Mouse (Mus musculus) forebrain, embryonic 12.5 days (tissue): ENCODE measurements at regions not wholly inside any gene's neighbourhood (a gene's known extent, or its start where the extent isn't known, plus 50 kb on each side); places are given as distances from the start of the nearest gene placed in this dataset.

Source experiments
- ATAC-seq: fragments of 200-750 bp; cut with Nextera tagmentation; 2 replicates; pipeline ENCODE4 v1.8.0; 2017; ENCODE audit warnings: moderate TSS enrichment; ENCODE audit not compliant: low FRiP score
- H3K27ac ChIP-seq: fragments of 300-500 bp; sonication (generic); 2 replicates; pipeline ENCODE4 v1.5.1; 2016; ENCODE audit warnings: mild to moderate bottlenecking
- H3K27me3 ChIP-seq: fragments of 300-500 bp; sonication (generic); 2 replicates; pipeline ENCODE4 v1.6.1; 2016; ENCODE audit warnings: mild to moderate bottlenecking
- H3K36me3 ChIP-seq: fragments of 300-500 bp; sonication (generic); replicated peaks from 2 replicates; pipeline ENCODE4 v1.6.1; 2016; ENCODE audit warnings: mild to moderate bottlenecking
- H3K4me1 ChIP-seq: fragments of 300-500 bp; sonication (generic); 2 replicates; pipeline ENCODE4 v1.6.1; 2016
- H3K4me2 ChIP-seq: fragments of 300-500 bp; sonication (generic); 2 replicates; pipeline ENCODE4 v1.6.1; 2016; ENCODE audit warnings: mild to moderate bottlenecking, moderate library complexity
- H3K4me3 ChIP-seq: fragments of 300-500 bp; sonication (generic); replicated peaks from 2 replicates; pipeline ENCODE4 v1.5.1; 2016; ENCODE audit warnings: mild to moderate bottlenecking
- H3K9ac ChIP-seq: fragments of 300-500 bp; sonication (generic); 2 replicates; pipeline ENCODE4 v1.6.1; 2016; ENCODE audit warnings: mild to moderate bottlenecking
- H3K9me3 ChIP-seq: fragments of 300-500 bp; sonication (generic); 2 replicates; pipeline ENCODE4 v1.6.1; 2016
- WGBS: fragments of 180-500 bp; shearing (Covaris S2); methylation state at CpG from one replicate; pipeline ENCODE4 v1.1.7; 2016; 5-methylcytosine and 5-hydroxymethylcytosine counted together

GRCm38 (mm10) chr1:129078274-129078673 lies 194.8 kb upstream of the Thsd7b start:
- H3K9ac ChIP-seq = no peak overlapping the region
- no peak overlapping the region for H3K4me2 ChIP-seq
- H3K36me3 ChIP-seq = no peaks in the 10 kb centered on the region
- no peak for ATAC-seq
- H3K27me3 ChIP-seq = no peaks in the 10 kb centered on the region
- H3K4me1 ChIP-seq = no peaks in the 10 kb centered on the region
- H3K27ac ChIP-seq = no peak overlapping the region
- 67% methylated on average over 3 of the region's 3 CpGs for WGBS
- no peaks in the 10 kb centered on the region for H3K9me3 ChIP-seq
- no peak overlapping the region for H3K4me3 ChIP-seq

DNA sequence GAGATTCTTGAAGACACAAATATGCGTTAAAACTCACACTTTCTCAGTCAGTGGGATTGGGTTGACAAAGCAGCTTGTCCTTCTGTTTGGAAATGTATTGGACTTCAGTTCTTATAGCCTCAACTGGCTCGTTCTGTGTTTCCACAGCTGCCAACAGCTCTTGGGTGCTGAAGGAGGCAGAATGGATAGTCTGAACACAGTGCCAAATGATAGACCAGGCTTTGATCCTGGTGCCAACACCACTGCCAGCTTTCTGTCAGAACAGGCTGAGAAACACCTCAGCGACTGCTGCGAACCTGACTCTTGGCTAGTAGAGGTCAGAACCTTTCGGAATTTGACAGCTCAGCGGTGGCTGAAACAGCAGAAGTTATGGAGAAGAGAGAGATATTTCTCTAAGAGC lies 215.9 kb upstream of the Thsd7b start:
- Histone ChIP-seq H3K4me3 (no peak overlapping the region), H3K27ac (no peak overlapping the region), H3K9me3 (no peaks in the 10 kb centered on the region), H3K9ac (no peak overlapping the region), H3K36me3 (no peaks in the 10 kb centered on the region), H3K4me2 (no peak overlapping the region), H3K4me1 (no peaks in the 10 kb centered on the region), H3K27me3 (no peaks in the 10 kb centered on the region)
- 87% methylated on average over 6 of the region's 6 CpGs for WGBS
- ATAC-seq = no peak

GRCm38 (mm10) chr1:129055252-129055651 lies 217.8 kb upstream of the Thsd7b start:
- no peak overlapping the region for H3K9ac ChIP-seq
- ATAC-seq = no peak
- H3K4me1 ChIP-seq = no peaks in the 10 kb centered on the region
- H3K36me3 ChIP-seq = no peaks in the 10 kb centered on the region
- no peaks in the 10 kb centered on the region for H3K9me3 ChIP-seq
- no peak overlapping the region for H3K27ac ChIP-seq
- H3K27me3 ChIP-seq = no peaks in the 10 kb centered on the region
- H3K4me3 ChIP-seq = no peak overlapping the region
- H3K4me2 ChIP-seq = no peak overlapping the region

GRCm38 (mm10) chr1:129033707-129034106 lies 239.4 kb upstream of the Thsd7b start:
- no peak for ATAC-seq
- WGBS = 64% methylated on average over 5 of the region's 5 CpGs
- no peak overlapping the region for H3K27ac ChIP-seq

GRCm38 (mm10) chr1:129005899-129006298 lies 267.2 kb upstream of the Thsd7b start:
- WGBS = 64% methylated on average over 1 of the region's 1 CpGs
- no peaks in the 10 kb centered on the region for H3K9me3 ChIP-seq
- no peaks in the 10 kb centered on the region for H3K4me1 ChIP-seq
- H3K27ac ChIP-seq = no peak overlapping the region
- no peaks in the 10 kb centered on the region for H3K36me3 ChIP-seq
- no peak for ATAC-seq
- H3K4me2 ChIP-seq = no peak overlapping the region
- no peak overlapping the region for H3K9ac ChIP-seq
- no peaks in the 10 kb centered on the region for H3K27me3 ChIP-seq
- H3K4me3 ChIP-seq = no peak overlapping the region

More at GRCm38 (mm10) chr1:129033707-129034106, 239.4 kb upstream of the Thsd7b start:
- Histone ChIP-seq H3K27me3 (no peaks in the 10 kb centered on the region), H3K4me1 (no peaks in the 10 kb centered on the region), H3K4me3 (no peak overlapping the region), H3K9ac (no peak overlapping the region), H3K36me3 (no peaks in the 10 kb centered on the region), H3K4me2 (no peak overlapping the region), H3K9me3 (no peaks in the 10 kb centered on the region)

- Histone ChIP-seq H3K4me2 (no peak overlapping the region), H3K9me3 (no peaks in the 10 kb centered on the region), H3K9ac (no peak overlapping the region), H3K27me3 (no peaks in the 10 kb centered on the region), H3K4me1 (no peaks in the 10 kb centered on the region), H3K27ac (no peak overlapping the region), H3K4me3 (no peak overlapping the region), H3K36me3 (no peaks in the 10 kb centered on the region)
- WGBS = 86% methylated on average over 2 of the region's 2 CpGs
- ATAC-seq = no peak
These were observed 270.8 kb upstream of the Thsd7b start for GRCm38 (mm10) chr1:129002286-129002685.

GRCm38 (mm10) chr1:129001766-129002165 lies 271.3 kb upstream of the Thsd7b start:
- Histone ChIP-seq H3K4me1 (no peaks in the 10 kb centered on the region), H3K9ac (no peak overlapping the region), H3K4me2 (no peak overlapping the region), H3K4me3 (no peak overlapping the region), H3K36me3 (no peaks in the 10 kb centered on the region), H3K27me3 (no peaks in the 10 kb centered on the region), H3K9me3 (no peaks in the 10 kb centered on the region), H3K27ac (no peak overlapping the region)
- ATAC-seq = no peak

GRCm38 (mm10) chr1:128999741-129000517 lies 273.2 kb upstream of the Thsd7b start:
- Histone ChIP-seq H3K9ac (no peak overlapping the region), H3K9me3 (no peaks in the 10 kb centered on the region), H3K4me2 (no peak overlapping the region), H3K27ac (no peak overlapping the region), H3K4me3 (no peak overlapping the region), H3K4me1 (no peaks in the 10 kb centered on the region), H3K27me3 (no peaks in the 10 kb centered on the region), H3K36me3 (no peaks in the 10 kb centered on the region)
- WGBS = 78% methylated on average over 5 of the region's 5 CpGs
- ATAC-seq = no peak

DNA sequence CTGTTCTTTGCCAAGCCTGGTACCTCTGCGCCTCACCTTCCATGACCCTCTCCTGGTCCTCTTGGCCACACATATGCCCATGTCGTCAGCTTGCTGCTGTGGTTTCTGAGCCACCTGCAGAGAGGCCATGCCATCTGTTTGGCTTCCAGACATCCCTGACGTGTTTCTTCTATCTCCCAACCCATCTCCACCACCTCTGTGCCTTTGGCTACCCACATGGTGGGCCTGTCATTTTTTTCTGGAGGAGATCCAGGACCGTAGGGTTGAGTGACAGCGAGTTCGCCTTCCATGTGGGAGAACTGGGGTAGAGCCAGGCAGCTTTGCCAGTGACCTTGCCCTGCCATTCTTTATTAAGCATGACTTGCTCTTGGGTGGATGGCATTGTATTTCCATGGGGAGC lies 278.4 kb upstream of the Thsd7b start:
- Histone ChIP-seq H3K4me3 (no peak overlapping the region), H3K4me2 (no peak overlapping the region), H3K27ac (no peak overlapping the region), H3K36me3 (no peaks in the 10 kb centered on the region), H3K4me1 (no peaks in the 10 kb centered on the region; the same call in 1 of the 2 replicates), H3K9me3 (no peaks in the 10 kb centered on the region), H3K27me3 (no peaks in the 10 kb centered on the region), H3K9ac (no peak overlapping the region)
- no peak for ATAC-seq
- 82% methylated on average over 6 of the region's 6 CpGs for WGBS

- Histone ChIP-seq H3K9ac (no peak overlapping the region), H3K27ac (no peak overlapping the region), H3K4me2 (no peak overlapping the region), H3K36me3 (no peaks in the 10 kb centered on the region), H3K4me1 (no peaks in the 10 kb centered on the region), H3K27me3 (no peaks in the 10 kb centered on the region), H3K9me3 (no peaks in the 10 kb centered on the region), H3K4me3 (no peak overlapping the region)
- no peak for ATAC-seq
- WGBS = 95% methylated on average over 2 of the region's 2 CpGs
These were observed 289.7 kb upstream of the Thsd7b start for GRCm38 (mm10) chr1:128983411-128983810.

GRCm38 (mm10) chr1:128975586-128975985 lies 297.5 kb upstream of the Thsd7b start:
- Histone ChIP-seq H3K36me3 (no peaks in the 10 kb centered on the region), H3K27me3 (no peaks in the 10 kb centered on the region), H3K9me3 (no peaks in the 10 kb centered on the region), H3K4me3 (no peak overlapping the region), H3K27ac (no peak overlapping the region), H3K4me1 (no peaks in the 10 kb centered on the region), H3K9ac (no peak overlapping the region), H3K4me2 (no peak overlapping the region)
- 76% methylated on average over 1 of the region's 1 CpGs for WGBS
- ATAC-seq = no peak

GRCm38 (mm10) chr1:128951436-128951835 lies 321.7 kb upstream of the Thsd7b start:
- no peak for ATAC-seq
- WGBS = 39% methylated on average over 2 of the region's 2 CpGs
- no peak overlapping the region for H3K9ac ChIP-seq
- H3K36me3 ChIP-seq = no peaks in the 10 kb centered on the region
- H3K4me1 ChIP-seq = no peaks in the 10 kb centered on the region
- no peak overlapping the region for H3K4me2 ChIP-seq
- H3K4me3 ChIP-seq = no peak overlapping the region
- H3K27me3 ChIP-seq = no peaks in the 10 kb centered on the region
- no peaks in the 10 kb centered on the region for H3K9me3 ChIP-seq
- H3K27ac ChIP-seq = no peak overlapping the region

DNA sequence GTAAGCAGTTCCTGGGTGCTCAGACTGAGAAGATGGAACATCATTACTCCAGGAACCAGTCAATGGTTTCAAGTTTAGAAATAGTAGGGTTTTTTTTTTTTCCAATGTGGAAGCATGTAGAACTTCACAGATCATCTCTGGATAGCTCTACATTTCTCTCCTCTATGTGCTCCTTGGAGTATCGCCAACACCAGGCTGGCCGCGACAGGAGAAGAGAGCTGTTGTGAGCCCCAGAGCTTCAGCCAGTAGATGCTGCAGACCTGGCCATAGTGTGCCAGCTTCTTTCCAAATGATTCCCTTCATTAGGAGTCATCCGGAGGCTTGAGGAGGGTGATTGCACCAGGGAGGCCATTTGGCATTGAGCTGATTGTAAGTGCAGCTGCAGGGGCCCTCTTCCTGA lies 322.6 kb upstream of the Thsd7b start:
- no peak overlapping the region for H3K4me3 ChIP-seq
- no peak for ATAC-seq
- no peaks in the 10 kb centered on the region for H3K4me1 ChIP-seq
- WGBS = 74% methylated on average over 4 of the region's 4 CpGs
- H3K9ac ChIP-seq = no peak overlapping the region
- no peaks in the 10 kb centered on the region for H3K36me3 ChIP-seq
- no peaks in the 10 kb centered on the region for H3K9me3 ChIP-seq
- H3K27me3 ChIP-seq = no peaks in the 10 kb centered on the region
- H3K27ac ChIP-seq = no peak overlapping the region
- H3K4me2 ChIP-seq = no peak overlapping the region
